Mouse (Mus musculus): ENCODE measurements around the gene Ogt. TPM values are rescaled to one million over a fixed set of nuclear protein-coding genes. Genes with fewer than 3 reads are reported as not detected.

Gene Ogt
- total RNA-seq (2021): 10 to 100 TPM; 56.5 to 82.2 TPM
- long read RNA-seq, experiment 1, full-length matches to known transcripts: 12 of 22 reads
- long read RNA-seq, experiment 1, partial matches to known transcripts: 4 of 22 reads
- long read RNA-seq, experiment 1, other reads (novel, unspliced or antisense): 6 of 22 reads
- long read RNA-seq, experiment 2, full-length matches to known transcripts: 5 of 14 reads
- long read RNA-seq, experiment 2, partial matches to known transcripts: 5 of 14 reads
- long read RNA-seq, experiment 2, other reads (novel, unspliced or antisense): 4 of 14 reads

GRCm38 (mm10) chrX:101639741-101640166 is at the start of gene Ogt:
TSS of gene Ogt (plus strand) at chrX:101640060.
- DNase-seq: peak; percentile 64

GRCm38 (mm10) chrX:101616183-101616582 is 23.7 kb upstream of the Ogt start:
- no peak for DNase-seq

- DNase-seq: no peak
Observed at GRCm38 (mm10) chrX:101617889-101618288, 22.0 kb upstream of the Ogt start.

- no peak for DNase-seq
Observed at GRCm38 (mm10) chrX:101620317-101620716, 19.5 kb upstream of the Ogt start.

- DNase-seq: no peak
Observed at GRCm38 (mm10) chrX:101622539-101622938, 17.3 kb upstream of the Ogt start.

- DNase-seq: no peak
Observed at GRCm38 (mm10) chrX:101636821-101637525, 2.9 kb upstream of the Ogt start.

GRCm38 (mm10) chrX:101638856-101639255 is 1.0 kb upstream of the Ogt start:
- DNase-seq: no peak

GRCm38 (mm10) chrX:101639306-101639705 is 554 bp upstream of the Ogt start:
- no peak for DNase-seq

- DNase-seq: peak; percentile 21
Observed at GRCm38 (mm10) chrX:101640194-101641160, 617 bp downstream of the Ogt start.

- DNase-seq: no peak
Observed at GRCm38 (mm10) chrX:101641161-101641530, 1.3 kb downstream of the Ogt start.

- no peak for DNase-seq
Observed at GRCm38 (mm10) chrX:101642091-101642490, 2.2 kb downstream of the Ogt start.

GRCm38 (mm10) chrX:101645286-101645685 is 5.4 kb downstream of the Ogt start:
- no peak for DNase-seq

GRCm38 (mm10) chrX:101646621-101647020 is 6.8 kb downstream of the Ogt start:
- DNase-seq: no peak

GRCm38 (mm10) chrX:101695686-101696085 is 55.8 kb downstream of the Ogt start:
- no peak for DNase-seq

GRCm38 (mm10) chrX:101697537-101697936 is 57.7 kb downstream of the Ogt start:
- no peak for DNase-seq

- no peak for DNase-seq
Observed at GRCm38 (mm10) chrX:101698232-101698631, 58.4 kb downstream of the Ogt start.

GRCm38 (mm10) chrX:101705111-101705510 is 65.3 kb downstream of the Ogt start:
- no peak for DNase-seq

- DNase-seq: no peak
Observed at GRCm38 (mm10) chrX:101720401-101720800, 80.5 kb downstream of the Ogt start.

GRCm38 (mm10) chrX:101730010-101730409 is 90.2 kb downstream of the Ogt start:
- no peak for DNase-seq

GRCm38 (mm10) chrX:101732644-101733043 is 92.8 kb downstream of the Ogt start:
- no peak for DNase-seq

GRCm38 (mm10) chrX:101733288-101733687 is 93.4 kb downstream of the Ogt start:
- DNase-seq: no peak

- DNase-seq: peak; percentile 20
Observed at GRCm38 (mm10) chrX:101733828-101734319, 94.0 kb downstream of the Ogt start, which contains the start of gene Cxcr3. TSS of gene Cxcr3 (minus strand) at chrX:101734269.
